Mouse (Mus musculus): ENCODE measurements at regions not wholly inside any gene's neighbourhood (a gene's known extent, or its start where the extent isn't known, plus 50 kb on each side); places are given as distances from the start of the nearest gene placed in this dataset.

GRCm38 (mm10) chr13:42592945-42593344 is 87.5 kb upstream of the Phactr1 start:
- DNase-seq: no peak

DNA sequence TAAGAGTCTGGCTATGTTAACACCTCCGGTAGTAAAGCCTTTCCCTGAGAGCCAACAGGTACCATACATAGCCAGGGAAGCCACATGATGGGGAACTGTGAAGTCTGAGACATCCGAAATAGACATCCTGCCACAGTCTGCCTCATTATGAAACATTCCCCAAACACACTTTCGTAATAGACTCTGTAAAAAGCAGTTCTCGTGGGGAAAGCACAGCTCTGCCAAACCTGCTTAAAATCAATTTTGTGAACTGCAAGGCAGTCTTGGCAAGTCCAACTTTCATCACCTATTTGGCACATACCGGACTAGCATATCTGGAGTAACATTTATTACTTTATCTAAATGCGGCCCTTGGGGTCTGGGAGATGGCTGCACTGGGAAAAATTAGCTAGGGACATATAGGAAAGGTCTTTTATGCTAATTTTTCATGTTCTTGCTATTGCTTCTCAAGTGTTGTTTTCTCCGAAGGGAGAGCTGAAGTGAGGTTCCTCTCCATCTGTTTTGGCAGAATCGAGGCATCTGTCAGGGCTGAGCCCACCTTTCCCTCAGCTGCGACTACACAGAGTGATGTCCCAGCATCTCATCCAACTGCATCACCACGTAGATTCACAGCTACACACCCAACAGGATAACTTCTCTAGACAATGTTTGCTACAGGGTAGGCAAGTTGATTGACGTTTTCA is 86.8 kb upstream of the Phactr1 start:
- DNase-seq: no peak

DNA sequence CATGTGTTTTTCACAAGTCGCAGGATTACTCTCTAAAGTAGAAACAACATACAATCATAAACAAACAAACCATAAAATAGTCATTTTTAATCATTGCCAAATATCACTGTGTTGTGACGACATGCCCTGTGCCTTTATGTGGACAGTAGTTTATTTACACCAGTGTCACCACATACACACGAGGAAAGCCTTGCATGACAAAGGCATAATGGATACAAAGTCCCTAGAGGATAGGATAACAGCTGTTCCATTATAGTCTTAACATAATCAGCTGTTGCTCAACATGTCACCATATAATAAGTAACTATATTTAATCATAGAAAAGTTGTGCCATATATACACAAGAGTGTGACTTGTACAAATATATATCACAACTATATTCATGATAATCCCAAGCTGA is 85.2 kb upstream of the Phactr1 start:
- DNase-seq: no peak

DNA sequence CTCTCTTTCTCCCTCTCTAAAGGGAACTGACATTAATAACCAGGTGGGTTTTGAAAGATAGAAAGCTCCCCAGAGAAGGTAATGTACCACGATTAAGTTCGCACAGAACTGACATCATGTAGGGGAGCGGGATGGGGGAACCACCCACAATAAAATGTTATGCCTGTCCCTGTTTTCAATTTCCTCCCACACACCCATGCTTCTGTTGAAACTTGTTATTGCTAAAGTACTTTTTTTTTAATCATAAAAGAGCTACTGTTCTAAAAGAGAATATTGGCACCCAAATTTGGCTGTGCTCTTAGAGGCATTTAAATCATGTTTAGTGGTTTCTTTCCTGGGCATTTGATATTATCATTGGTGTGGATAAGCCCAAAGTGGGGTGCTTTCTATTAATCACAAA is 82.6 kb upstream of the Phactr1 start:
- no peak for DNase-seq

GRCm38 (mm10) chr13:42603308-42603707 is 77.1 kb upstream of the Phactr1 start:
- no peak for DNase-seq

DNA sequence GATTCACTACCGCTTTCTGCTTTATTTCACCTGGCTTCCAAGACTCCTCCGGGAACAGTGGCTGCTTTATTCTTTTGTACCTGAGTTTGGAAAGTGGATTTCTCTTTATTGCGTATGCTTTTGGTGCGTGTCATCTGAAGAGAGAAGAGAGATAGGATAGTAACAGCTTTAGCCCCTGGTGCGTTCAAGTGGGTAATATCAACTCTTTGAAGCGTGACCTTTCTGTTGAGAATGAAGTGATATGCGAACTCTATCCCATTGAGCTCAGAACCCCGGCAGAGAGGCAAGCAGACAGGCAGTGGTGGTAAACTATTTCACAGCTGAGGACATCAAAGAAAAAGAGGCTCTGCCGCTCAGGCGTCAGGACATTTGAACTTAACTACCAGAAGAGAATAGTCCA is 72.7 kb upstream of the Phactr1 start:
- no peak for DNase-seq

- DNase-seq: peak; percentile 16 to 46
These were observed 71.5 kb upstream of the Phactr1 start for GRCm38 (mm10) chr13:42608963-42609362.

DNA sequence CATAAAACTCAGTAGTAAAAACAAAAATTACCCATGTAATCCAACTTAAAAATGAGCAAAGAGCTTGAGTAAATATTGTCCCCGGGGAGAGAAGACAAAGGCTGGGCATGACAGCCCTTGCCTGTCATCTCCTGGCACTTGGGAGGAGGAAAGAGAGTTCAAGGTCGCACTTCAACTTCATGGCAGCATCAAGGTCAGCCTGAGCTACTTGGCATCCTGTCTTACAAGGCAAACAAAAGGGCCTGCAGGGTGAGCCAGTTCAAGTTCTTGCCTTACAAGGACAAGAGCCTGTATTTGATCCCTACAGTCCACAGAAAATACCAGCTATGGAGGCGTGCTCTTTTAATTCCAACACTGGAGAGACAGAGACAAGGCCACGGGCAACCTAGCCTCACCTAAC is 67.1 kb upstream of the Phactr1 start:
- no peak for DNase-seq

DNA sequence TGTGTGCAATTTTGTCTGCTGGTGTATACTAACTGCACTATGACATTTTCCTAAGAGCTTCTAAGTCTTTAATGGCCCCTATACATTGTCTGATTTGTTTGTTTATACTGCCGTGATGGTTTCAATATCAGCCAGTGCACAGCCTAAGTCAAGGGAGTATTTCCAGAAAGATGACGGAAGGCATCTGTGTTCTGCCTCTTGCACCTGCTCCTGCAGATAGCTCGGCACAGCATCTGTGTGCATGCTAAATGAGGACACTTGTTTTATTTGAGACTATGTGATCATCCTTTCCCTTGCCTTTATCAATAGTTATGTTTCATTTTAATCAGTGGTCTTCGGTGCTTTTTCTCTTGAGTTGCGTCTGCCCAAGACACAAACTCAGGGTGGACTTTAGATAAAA is 64.6 kb upstream of the Phactr1 start:
- no peak for DNase-seq

GRCm38 (mm10) chr13:42617225-42617624 is 63.2 kb upstream of the Phactr1 start:
- no peak for DNase-seq

GRCm38 (mm10) chr13:42617844-42618243 is 62.6 kb upstream of the Phactr1 start:
- peak; percentile 45 to 53 for DNase-seq

- DNase-seq: no peak
These were observed 60.7 kb upstream of the Phactr1 start for GRCm38 (mm10) chr13:42619555-42620280.

GRCm38 (mm10) chr13:42623491-42623890 is 56.9 kb upstream of the Phactr1 start:
- DNase-seq: peak; percentile 56 to 80
